Mouse (Mus musculus) naive thymus-derived CD4-positive, alpha-beta T cell, adult 2 months (primary cell): Measurements from ENCODE around the gene Rps10.
"Not testable (repeated sequence)": the region's sequence is repeated elsewhere in the genome, so short reads cannot be mapped to it uniquely, and the experiment has no call there.

Experiments used
- DNase-seq: peaks from one replicate; pipeline ENCODE4 v3.0.0-alpha.2; 2011; ENCODE audit warnings: low read depth

Rps10 gene

GRCm38 (mm10) chr17:27643756-27644155 is 7.3 kb upstream of the Rps10 start:
- DNase-seq: no peak

- DNase-seq: no peak
Measured at GRCm38 (mm10) chr17:27643101-27643500, 6.6 kb upstream of the Rps10 start.

- DNase-seq: no peak
Measured at GRCm38 (mm10) chr17:27642491-27643062, 6.1 kb upstream of the Rps10 start.

GRCm38 (mm10) chr17:27639851-27640250 is 3.4 kb upstream of the Rps10 start:
- DNase-seq: not testable (repeated sequence)

- peak; percentile 63 for DNase-seq
Measured at GRCm38 (mm10) chr17:27638921-27639332, 2.5 kb upstream of the Rps10 start.

GRCm38 (mm10) chr17:27637333-27637732 is 864 bp upstream of the Rps10 start:
- no peak for DNase-seq

- not testable (repeated sequence) for DNase-seq
Measured at GRCm38 (mm10) chr17:27635575-27635903, 930 bp downstream of the Rps10 start.

- DNase-seq: peak; percentile 94
Measured at GRCm38 (mm10) chr17:27634871-27635574, 1.4 kb downstream of the Rps10 start, which contains the start of gene RPS10-NUDT3. TSS of gene RPS10-NUDT3 (minus strand) at chr17:27635222.

GRCm38 (mm10) chr17:27629249-27630020 is 7.0 kb downstream of the Rps10 start:
- DNase-seq: peak; percentile 87

- no peak for DNase-seq
Measured at GRCm38 (mm10) chr17:27628376-27628775, 8.1 kb downstream of the Rps10 start.

GRCm38 (mm10) chr17:27627451-27627850 is 9.0 kb downstream of the Rps10 start:
- no peak for DNase-seq

GRCm38 (mm10) chr17:27626681-27627080 is 9.8 kb downstream of the Rps10 start:
- no peak for DNase-seq

GRCm38 (mm10) chr17:27625455-27626251 is 10.8 kb downstream of the Rps10 start:
- no peak for DNase-seq

- DNase-seq: peak; percentile 96
Measured at GRCm38 (mm10) chr17:27623360-27624326, 12.8 kb downstream of the Rps10 start, which contains the start of gene Nudt3. TSS of gene Nudt3 (minus strand) at chr17:27623495.

GRCm38 (mm10) chr17:27622611-27623359 is 13.7 kb downstream of the Rps10 start:
- DNase-seq: no peak

GRCm38 (mm10) chr17:27621705-27622531 is 14.6 kb downstream of the Rps10 start:
- no peak for DNase-seq

GRCm38 (mm10) chr17:27621161-27621560 is 15.3 kb downstream of the Rps10 start:
- no peak for DNase-seq

- DNase-seq: no peak
Measured at GRCm38 (mm10) chr17:27615388-27615787, 21.1 kb downstream of the Rps10 start.

GRCm38 (mm10) chr17:27613016-27613415 is 23.5 kb downstream of the Rps10 start:
- DNase-seq: no peak
